Mouse (Mus musculus) bone marrow macrophage, adult 2 months (primary cell): Measurements from ENCODE around the gene Bud13.

Source experiments
- CTCF ChIP-seq: IDR thresholded peaks from 2 replicates; pipeline ENCODE4 v1.5.1; 2012; ENCODE audit warnings: low read depth, mild to moderate bottlenecking, low read length, moderate library complexity
- POLR2A ChIP-seq: IDR thresholded peaks from 2 replicates; pipeline ENCODE4 v1.6.1; 2012; ENCODE audit warnings: mild to moderate bottlenecking, low read depth, low read length, borderline replicate concordance

GRCm38 (mm10) chr9:46257546-46257945 is 25.3 kb upstream of the Bud13 start:
- TF ChIP-seq CTCF, result no peak
- no peak for TF ChIP-seq POLR2A
